Mouse (Mus musculus) brain, embryonic 14.5 days (tissue): ENCODE measurements around the gene Fam185a.

Source experiments
- CTCF ChIP-seq: fragments of 200-500 bp; IDR thresholded peaks from 2 replicates; pipeline ENCODE4 v1.5.1; 2012; ENCODE audit warnings: inconsistent platforms, mild to moderate bottlenecking, moderate library complexity, borderline replicate concordance; ENCODE audit not compliant: insufficient read depth, insufficient read length; ENCODE audit errors: extremely low read depth
- POLR2A ChIP-seq: fragments of 200-500 bp; IDR thresholded peaks from 2 replicates; pipeline ENCODE4 v1.6.1; 2012; ENCODE audit warnings: mild to moderate bottlenecking, inconsistent platforms, borderline replicate concordance; ENCODE audit not compliant: poor library complexity, insufficient read depth, insufficient read length, severe bottlenecking; ENCODE audit errors: extremely low read depth

DNA sequence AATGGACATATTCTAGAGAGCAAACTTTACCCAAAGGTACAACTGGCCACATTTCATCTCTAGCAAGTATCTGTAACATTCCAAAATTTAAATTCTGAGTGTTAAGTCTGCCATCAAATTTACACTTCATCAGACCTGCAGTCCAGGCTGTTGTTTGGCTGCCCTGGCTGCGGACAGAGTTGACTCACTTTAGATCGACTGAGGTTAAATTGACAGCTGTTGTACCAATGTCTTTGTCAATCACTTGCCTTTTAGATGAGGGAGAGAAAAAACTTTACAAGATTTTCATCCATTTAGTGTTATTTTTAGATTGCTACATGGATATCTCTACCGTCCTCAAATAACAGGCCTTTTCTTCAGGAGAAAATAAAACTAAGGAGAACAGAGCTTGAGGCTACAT, 94.4 kb downstream of the Fam185a start:
- no peak for TF ChIP-seq CTCF
- no peak for TF ChIP-seq POLR2A
